Mouse (Mus musculus): ENCODE measurements around the gene Abi3.
A peak's percentile ranks its signal among the peaks of the same experiment; 100 is the strongest.
"Not testable (repeated sequence)": the region's sequence is repeated elsewhere in the genome, so short reads cannot be mapped to it uniquely, and the experiment has no call there.

Gene Abi3

DNA sequence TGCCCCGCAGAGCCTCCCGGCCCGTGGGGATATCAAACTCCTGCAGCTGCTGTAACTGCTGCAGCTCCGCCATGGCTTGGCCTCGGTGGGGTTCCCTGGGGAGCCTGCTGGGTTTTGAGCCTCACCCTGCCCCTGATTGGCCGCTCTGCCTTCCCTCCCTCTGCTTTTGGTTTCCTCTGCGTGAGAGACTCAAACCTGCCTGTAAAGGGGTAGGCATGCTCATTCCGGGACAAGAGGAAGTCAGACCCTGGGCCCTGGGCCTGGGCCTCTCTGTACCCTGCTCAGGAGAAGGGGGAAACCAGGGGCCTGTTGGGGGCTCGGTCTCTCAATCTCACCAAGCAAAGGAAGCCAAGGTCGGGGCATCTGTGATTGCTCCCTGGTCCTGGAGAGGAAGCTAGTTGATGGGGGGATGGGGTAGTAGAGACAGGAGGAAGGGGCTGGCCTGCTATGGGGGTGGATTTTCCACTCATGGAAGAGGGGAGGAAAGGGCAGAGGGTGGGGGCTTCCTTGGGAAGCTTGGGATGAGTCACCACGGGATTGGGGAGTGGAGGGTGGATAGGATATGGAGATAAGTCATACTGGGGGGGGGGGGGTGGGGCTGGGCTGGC lies at the start of gene Abi3:
Gene Abi3, minus strand, starts transcription at position 403 of the 608 bp plus-strand sequence.
- no peak for DNase-seq (ENCODE audit: low spot score)

DNA sequence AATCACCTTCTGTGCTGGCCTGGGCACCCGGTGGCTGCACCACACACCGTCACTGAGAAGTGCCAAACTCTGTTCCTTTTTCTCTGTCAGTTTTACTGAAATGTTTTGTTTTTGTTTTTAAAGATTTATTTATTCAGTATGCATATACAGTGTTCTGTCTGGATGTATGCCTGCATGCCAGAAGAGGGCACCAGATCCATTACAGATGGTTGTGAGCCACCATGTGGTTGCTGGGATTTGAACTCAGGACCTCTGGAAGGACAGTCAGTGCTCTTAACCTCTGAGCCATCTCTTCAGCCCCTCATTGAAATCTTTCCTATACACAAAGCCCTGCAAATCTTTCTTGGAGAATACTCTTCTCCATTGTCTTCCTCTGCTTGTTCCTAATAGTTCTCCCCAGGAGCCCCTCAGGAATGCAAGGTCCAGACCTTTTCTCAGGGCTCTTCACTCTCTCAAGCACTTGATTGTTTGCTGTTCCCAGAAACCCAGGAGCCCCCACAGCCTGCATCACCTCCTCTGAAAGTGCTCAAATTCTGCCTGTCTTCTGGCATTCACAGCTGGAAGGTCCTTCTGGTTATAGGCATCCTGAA lies 48.3 kb upstream of the Abi3 start:
- DNase-seq (ENCODE audit: low spot score): no peak

DNA sequence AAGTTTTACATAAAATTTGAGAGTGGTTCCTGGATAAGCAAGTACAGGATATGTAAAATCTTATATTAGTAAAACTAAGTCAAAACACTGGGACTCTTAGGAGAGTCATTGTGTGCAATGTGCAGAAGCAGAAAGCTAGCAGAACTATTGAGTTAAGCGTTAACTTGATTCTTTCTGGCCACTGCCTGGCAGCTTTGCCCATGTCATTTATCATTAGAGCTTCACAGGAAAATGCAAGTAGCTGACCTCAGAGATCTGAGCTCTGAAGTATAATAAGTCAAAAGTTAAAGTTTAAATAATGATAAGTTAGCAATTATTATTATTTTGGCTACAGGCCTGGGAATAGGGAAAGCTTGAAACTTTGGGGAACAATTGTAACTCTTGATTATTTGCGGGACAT lies 37.6 kb upstream of the Abi3 start:
- not testable (repeated sequence) for DNase-seq (ENCODE audit: low spot score)

DNA sequence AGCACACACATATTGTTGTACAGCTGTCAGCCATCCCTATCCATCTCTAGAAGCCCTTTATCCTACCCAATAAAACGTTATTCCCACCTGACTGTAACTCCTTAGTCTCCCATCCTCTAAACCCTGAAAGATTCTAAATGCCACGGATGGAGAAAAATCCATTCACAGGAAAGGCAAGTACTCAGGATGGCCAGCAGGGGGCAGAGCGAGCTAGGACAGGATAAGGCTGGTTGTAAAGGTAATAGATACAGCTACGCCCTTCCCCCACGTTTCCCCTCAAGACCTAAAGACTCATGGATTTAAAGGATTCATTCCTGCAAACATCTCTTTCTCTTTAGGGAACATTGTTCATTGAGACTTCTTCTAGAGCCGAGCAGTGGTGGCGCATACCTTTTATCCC lies 34.0 kb upstream of the Abi3 start:
- no peak for DNase-seq (ENCODE audit: low spot score)

DNA sequence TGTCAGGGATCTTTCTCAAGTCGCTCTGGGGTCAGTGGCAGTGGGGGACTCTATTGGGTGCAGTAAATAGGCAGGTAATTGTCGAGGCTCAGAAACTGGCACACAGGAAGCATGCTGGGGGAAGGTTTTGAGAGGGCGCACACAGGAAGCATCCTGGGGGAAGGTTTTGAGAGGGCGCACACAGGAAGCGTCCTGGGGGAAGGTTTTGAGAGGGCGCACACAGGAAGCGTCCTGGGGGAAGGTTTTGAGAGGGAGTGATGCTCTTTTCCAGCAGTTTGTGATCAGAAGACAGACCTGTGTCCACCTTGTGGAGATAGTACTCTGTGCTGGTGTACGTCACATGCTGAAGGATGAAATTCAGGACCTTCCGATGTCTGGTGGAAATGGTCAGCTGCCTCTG lies 33.5 kb upstream of the Abi3 start:
- DNase-seq (ENCODE audit: low spot score): no peak

DNA sequence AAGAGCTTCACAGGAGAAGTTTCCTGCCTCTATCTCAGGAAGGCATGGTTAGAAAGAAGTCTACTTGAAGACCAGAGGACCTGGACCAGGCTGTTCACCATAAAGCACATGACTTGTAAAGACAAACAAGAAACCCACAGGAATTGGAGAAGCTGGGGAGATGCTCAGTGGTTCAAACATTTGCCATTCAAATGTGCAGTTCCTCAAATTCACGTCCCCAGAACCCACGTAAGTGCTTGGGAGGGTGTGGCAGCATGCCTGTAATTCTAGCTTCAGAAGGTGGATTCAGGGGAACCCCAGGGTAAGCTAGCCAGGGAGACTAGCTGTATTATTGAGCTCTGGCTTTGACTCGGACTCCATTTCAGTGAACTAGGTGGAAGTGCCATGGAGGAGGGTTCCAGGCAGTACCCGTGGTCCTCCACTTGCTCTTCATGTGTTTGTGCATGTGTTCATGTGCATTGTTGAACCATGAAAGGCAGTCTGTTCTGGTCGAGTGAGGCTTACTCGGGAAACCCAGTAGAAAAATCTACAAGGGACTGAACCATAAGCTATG lies 27.7 kb upstream of the Abi3 start:
- DNase-seq (ENCODE audit: low spot score): no peak

DNA sequence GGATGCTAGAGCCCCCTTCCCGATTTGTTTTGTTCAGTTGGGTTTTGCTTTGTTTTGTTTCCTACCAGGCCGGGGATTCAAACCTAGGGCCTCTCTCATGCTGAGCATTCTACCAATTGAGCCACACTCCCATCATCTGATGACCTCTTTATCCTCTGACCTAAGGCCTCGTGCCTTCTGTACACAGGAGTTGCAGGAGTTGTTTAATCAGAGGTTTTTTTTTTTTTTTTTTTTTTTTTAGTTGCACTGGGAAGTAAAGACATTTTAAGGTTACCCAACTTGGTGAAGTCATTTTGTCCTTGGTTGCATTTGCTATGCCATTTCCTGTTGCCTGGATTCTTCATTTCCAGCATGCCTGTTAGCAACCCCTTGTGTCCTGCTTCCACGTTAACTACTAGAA lies 27.2 kb upstream of the Abi3 start:
- DNase-seq (ENCODE audit: low spot score): no peak

DNA sequence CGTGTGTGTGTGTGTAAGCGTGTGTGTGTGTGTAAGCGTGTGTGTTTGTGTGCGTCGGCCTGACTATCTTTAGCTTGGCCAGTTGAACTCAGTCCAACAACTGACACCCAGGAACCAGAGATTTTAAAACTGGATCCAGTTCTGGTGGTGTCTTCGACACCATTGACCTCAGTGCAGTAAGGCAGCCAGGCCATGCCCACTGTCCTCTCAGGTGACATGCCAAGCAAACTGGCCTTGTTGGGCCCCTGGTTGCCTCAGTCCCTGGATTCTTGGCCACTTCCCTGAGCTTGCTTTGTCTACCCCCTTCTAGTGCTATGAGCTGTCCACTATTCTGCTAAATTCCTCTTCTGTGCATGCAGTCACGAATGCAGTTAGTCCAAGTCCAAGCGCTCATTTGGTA lies 19.1 kb upstream of the Abi3 start:
- DNase-seq (ENCODE audit: low spot score): no peak

DNA sequence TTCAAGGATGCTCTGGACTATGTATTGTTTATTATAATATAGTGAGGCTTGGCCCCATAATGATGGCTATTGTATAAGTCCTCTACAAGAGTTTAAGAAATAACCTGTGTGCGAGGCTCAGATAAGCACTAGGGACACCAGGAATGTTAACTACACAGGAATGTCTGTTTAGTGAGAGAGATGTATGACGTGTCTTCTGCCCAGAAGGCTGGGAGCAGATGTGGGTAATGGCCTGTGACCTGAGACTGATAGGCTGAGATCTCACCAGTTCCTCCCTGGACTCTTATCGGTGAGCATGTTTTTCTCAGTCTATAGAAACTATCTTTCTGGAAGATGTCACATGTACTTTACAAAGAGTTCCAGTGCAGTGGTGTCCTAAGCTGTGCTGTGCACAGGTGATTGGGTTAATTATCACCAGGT lies 17.8 kb upstream of the Abi3 start:
- no peak for DNase-seq (ENCODE audit: low spot score)

DNA sequence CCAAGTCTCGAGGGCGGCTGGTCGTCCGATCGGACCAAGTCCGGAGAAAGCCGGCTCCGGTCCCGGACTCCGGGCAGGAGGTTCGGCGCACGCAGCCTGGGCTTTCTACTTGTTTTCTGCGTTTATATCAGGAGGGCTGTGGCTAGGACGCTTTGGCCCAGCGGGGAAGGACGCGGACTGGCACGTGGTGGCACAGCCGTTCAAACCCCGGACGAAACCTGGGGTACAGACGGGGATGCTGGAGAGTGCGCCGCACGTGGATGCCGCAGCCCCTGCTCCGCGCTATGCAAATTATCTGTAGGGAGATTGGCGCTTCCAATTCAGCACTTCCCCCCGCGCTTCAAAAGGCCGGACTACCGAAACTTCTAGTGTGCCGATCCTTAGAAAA lies 17.2 kb upstream of the Abi3 start:
- DNase-seq (ENCODE audit: low spot score): peak; percentile 59

DNA sequence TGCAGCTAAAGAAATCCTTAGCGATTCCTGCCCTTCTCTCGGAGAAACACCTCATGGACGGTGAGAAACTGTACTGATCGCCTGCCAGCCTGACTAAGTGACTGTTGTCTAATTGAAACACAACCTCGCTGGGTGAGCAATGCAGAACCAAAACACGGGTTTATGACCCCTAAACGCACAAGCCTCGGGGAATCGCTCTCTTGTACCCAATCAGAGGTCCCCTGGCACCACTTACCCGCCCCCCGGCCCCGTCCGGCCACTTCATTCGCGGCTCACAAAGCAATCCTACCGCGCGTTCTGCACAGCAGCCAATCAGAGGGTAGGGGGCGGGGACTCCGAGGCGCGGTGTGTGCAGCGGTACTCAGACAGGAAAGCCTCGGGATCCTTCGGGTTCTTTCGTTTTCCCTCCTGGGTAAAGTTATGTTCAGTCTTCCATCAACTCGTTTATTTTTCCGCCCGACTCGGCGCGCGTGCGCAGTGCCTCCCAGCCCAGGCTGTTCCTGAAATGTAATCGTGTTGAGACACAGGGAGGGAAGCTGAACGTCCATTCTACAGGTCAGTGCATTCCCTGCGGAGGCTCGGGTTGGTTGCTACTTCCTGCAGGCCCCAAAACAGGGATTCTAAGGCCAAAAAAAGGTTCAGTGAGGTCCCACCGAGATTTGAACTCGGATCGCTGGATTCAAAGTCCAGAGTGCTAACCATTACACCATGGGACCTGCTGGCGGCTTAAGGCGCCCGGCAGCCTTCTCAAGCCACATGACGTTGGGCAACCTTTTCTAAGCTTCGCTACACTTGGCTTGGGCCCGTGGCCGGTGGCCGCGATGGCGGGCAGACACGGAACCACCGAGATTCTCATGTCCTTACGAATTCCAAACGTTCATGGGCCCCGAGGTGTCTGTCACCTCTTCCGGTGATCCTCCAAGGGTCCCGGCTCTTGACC lies 16.5 kb upstream of the Abi3 start:
- DNase-seq (ENCODE audit: low spot score): peak; percentile 96

DNA sequence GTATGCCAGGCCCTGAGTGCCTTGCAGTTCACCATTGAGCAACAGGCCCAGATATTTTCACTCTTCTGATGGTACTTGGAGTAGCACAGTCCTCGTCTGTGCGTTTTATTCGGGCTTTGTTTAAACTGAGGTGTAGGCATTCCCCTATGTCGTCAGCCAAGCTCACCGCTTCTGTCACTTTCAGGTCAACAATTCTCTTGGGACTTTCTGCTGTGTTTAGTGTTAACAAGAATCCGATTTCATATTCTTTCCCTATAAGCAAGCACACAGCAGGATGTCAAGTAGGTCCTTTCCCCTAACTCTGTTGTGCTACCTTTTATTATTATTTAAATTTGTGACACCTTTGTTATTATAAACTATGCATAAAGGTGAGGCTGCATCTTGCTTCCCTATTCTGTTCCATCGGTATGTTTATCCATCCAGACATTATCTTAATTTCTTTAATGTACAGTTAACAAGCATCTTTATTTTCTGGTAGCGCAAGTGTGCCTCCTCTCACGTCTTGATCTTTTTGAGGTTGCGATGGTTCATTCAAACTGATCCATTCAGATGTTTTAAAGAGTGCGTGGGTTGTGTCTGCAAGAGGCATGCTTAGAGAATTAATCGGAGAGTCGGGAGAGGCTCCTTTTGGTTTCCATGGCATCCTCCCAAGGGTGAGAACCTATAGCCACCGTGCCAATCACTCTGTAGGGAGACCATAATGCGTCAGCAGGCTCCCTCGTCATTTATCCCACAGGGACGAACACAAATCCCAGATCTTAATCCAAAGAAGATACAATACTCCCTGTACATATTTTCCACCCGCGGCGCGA lies 15.6 kb upstream of the Abi3 start:
- DNase-seq (ENCODE audit: low spot score): peak; percentile 51

DNA sequence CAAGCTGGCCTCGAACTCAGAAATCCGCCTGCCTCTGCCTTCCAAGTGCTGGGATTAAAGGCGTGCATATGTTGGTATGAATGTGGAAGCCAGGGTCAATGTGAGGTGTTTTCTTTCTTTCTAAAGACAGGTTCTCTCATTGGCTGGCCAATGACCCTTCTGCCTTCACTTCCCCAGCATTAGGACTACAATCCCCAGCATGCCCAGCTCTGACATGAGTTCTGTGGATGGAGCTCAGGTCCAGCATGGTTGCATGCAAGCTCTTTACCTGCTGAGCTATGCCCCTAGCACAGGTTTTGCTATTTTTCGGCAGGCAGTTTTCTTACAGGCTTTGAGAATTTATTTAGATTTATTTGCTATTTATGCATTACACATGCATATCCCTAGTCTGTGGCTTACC lies 15.0 kb upstream of the Abi3 start:
- DNase-seq (ENCODE audit: low spot score): no peak

DNA sequence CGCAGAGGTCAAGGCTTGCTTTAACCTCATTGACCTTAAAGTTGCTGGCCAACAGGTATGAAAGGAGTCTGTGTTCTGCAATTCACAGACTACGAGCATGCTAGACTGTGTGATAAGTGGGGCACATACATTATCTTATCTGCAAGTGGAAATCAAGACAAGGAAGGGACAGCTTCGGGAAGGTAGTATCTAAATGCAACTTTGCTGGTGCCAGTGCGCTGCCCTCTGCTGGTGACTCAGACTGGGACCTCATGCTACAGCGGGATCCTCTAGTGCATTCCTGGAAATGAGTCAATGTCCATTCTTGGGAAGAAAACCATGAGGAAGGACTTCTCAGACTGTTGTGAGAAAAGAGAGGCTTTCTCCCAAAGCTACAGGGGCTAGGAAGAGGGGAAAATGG lies 11.4 kb upstream of the Abi3 start:
- no peak for DNase-seq (ENCODE audit: low spot score)

DNA sequence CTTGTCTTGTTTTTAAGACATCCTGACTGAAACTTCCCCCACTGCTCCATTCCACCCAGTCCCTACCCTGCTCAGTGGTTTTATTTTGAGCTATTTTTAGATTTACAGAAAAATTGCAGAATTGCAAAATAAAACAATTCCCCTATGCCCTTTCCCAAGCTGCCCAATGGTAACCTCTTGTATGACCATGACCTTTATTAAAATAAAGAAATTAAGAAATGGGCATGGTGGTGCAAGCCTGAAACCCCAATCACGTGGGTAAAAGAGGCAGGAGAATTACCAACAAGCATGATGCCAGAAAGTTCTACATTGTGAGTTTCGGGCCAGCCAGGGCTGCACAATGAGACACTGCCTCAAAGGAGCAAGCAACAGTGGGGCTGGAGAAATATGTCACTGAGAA lies 8.6 kb upstream of the Abi3 start:
- no peak for DNase-seq (ENCODE audit: low spot score)

DNA sequence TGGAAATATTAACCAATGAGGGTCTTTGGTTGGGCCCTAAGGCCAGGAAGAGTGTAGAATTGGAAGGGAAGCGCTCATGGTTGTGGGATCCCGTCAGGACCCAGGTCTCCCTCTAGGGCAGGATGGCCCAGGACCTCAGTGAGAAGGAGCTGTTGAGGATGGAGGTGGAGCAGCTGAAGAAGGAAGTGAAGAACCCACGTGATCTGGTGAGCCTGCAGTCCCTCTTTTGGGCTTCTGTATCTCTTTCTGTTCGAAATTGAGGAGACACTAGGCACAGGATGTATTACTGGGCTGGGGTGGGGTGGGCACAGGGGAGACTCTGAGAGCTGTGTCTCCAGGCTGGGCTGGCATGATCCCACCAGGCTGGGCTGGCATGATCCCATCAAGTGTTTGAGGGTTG lies 2.7 kb upstream of the Abi3 start:
- no peak for DNase-seq (ENCODE audit: low spot score)

DNA sequence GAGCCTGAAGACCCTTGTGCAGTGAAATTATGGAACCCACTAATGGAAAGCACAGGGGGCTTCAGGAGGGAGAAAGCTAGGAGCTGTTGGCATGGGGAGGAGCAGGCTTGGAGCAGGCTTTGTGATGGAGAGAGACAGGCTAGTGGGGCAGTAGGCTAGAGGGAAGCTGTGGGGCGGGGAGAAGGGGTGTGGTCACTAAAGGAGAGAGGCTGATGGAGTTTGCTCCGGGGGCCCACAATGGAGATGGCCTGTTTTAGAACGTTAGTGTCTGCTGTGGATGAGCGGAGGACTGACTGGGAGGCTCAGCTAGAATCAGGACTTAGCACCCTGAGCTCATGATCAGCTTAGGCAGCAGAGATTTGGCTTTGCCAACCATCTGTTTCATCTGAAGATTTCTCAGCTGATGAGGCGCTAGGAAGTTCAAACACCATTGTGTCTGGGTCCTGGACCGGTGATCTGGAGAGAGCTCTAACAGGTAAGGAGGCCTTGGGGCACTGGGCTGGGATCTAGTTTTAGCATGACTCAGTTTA lies 1.2 kb upstream of the Abi3 start:
- no peak for DNase-seq (ENCODE audit: low spot score)

DNA sequence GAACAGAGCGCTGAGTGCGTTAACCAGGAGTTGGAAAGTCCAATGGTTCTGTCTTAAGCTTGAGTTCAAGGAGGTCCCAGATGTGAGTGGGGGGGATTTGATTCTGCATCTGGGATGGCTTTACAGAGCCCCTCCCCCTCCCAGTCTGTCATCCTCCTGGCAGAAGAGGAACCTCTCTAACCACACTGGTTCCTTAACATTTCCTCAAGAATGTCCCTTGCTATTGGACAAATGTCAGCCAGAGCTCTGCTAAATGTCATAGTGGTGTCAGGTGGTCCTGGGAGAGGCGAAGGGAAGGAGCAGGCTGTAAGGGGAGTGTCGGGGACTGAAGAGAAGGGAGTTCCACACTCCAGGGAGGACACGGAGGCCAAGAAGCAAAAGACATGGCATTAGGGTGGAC lies 677 bp upstream of the Abi3 start:
- DNase-seq (ENCODE audit: low spot score): no peak

DNA sequence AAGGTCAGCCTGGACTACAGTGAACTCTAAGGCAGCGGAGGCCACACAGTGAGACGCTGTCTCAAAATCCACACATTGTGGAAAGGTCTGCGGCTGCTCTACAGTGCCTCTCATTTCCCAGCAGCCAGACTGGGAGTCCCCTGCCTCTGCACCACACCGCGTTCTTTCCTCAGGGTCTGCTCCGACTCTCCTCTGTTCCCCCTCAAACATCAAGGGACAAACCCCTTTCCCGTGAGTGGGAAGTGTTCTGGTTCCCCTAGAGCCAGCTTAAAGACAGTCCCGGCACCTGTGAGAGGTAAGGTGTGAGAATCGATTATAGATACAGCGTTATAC lies 812 bp downstream of the Abi3 start:
- DNase-seq (ENCODE audit: low spot score): no peak

DNA sequence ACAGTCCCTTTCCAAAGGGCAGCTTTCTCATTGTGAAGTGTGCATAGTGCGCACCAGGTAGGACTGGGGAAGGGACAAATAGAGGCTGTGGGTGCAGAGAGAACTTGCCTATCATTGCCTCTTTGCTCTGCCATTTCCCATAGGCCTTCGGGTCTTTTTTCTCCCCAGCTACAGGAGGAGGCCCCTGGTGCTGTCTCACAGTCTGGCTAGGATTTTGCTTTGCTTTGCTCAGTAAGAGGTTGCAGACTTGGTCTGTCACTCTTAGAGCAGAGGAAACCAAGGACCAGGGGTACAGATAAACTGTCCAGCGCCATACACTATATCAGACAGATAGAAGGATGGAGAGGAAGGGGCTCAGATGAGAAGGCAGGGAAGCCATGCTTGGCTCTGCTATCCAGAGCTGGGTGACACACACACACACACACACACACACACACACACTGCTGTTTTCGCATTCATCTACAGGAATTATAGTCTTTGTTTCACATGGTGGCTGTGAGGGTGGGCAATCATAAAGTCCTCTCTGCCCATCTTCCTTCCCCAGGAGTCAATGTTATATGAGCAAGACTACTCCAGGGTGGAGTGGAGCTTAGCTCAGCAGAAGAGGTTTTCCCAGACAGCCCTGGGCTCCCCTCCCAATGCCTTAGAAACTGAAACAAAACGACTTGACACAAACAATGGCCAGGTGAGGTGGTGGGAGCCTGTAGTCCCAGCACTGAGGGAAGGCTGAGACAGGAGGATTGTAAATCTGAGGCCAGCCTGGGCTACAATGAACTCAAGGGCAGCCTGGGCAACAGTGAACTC lies 1.4 kb downstream of the Abi3 start:
- DNase-seq (ENCODE audit: low spot score): no peak
